Mouse (Mus musculus): ENCODE data around the gene Cmtm8. TPM values are rescaled to one million over a fixed set of nuclear protein-coding genes. Genes with fewer than 3 reads are reported as not detected.
A peak's percentile ranks its signal among the peaks of the same experiment; 100 is the strongest.

Cmtm8 gene
- polyA plus RNA-seq, 1 experiment, result 45.8 TPM

GRCm38 (mm10) chr9:114821548-114822289, 22.2 kb downstream of the Cmtm8 start:
- no peak for DNase-seq (ENCODE audit: low read depth)

- DNase-seq (ENCODE audit: low read depth), result no peak
Measured at GRCm38 (mm10) chr9:114818918-114819317, 25.0 kb downstream of the Cmtm8 start.

GRCm38 (mm10) chr9:114817012-114817411, 26.9 kb downstream of the Cmtm8 start:
- no peak for DNase-seq (ENCODE audit: low read depth)

GRCm38 (mm10) chr9:114816121-114816520, 27.8 kb downstream of the Cmtm8 start:
- no peak for DNase-seq (ENCODE audit: low read depth)

GRCm38 (mm10) chr9:114815315-114815714, 28.6 kb downstream of the Cmtm8 start:
- DNase-seq (ENCODE audit: low read depth), result no peak

- DNase-seq (ENCODE audit: low read depth), result no peak
Measured at GRCm38 (mm10) chr9:114812001-114812400, 32.0 kb downstream of the Cmtm8 start.

GRCm38 (mm10) chr9:114810837-114811236, 33.1 kb downstream of the Cmtm8 start:
- no peak for DNase-seq (ENCODE audit: low read depth)

- no peak for DNase-seq (ENCODE audit: low read depth)
Measured at GRCm38 (mm10) chr9:114808671-114809070, 35.3 kb downstream of the Cmtm8 start.

GRCm38 (mm10) chr9:114807261-114807660, 36.7 kb downstream of the Cmtm8 start:
- no peak for DNase-seq (ENCODE audit: low read depth)

GRCm38 (mm10) chr9:114805151-114805671, 38.7 kb downstream of the Cmtm8 start:
- peak; percentile 79 for DNase-seq (ENCODE audit: low read depth)

- DNase-seq (ENCODE audit: low read depth), result no peak
Measured at GRCm38 (mm10) chr9:114802191-114802590, 41.8 kb downstream of the Cmtm8 start.

- no peak for DNase-seq (ENCODE audit: low read depth)
Measured at GRCm38 (mm10) chr9:114801301-114801700, 42.7 kb downstream of the Cmtm8 start.

GRCm38 (mm10) chr9:114799498-114800107, 44.4 kb downstream of the Cmtm8 start:
- DNase-seq (ENCODE audit: low read depth), result no peak

- no peak for DNase-seq (ENCODE audit: low read depth)
Measured at GRCm38 (mm10) chr9:114798845-114799244, 45.1 kb downstream of the Cmtm8 start.

- DNase-seq (ENCODE audit: low read depth), result no peak
Measured at GRCm38 (mm10) chr9:114797329-114798004, 46.5 kb downstream of the Cmtm8 start.

GRCm38 (mm10) chr9:114796473-114797050, 47.4 kb downstream of the Cmtm8 start:
- DNase-seq (ENCODE audit: low read depth), result no peak

- no peak for DNase-seq (ENCODE audit: low read depth)
Measured at GRCm38 (mm10) chr9:114794491-114794890, 49.5 kb downstream of the Cmtm8 start.

- no peak for DNase-seq (ENCODE audit: low read depth)
Measured at GRCm38 (mm10) chr9:114793764-114794295, 50.1 kb downstream of the Cmtm8 start.

GRCm38 (mm10) chr9:114789989-114790388, 54.0 kb downstream of the Cmtm8 start:
- DNase-seq (ENCODE audit: low read depth), result no peak

GRCm38 (mm10) chr9:114789557-114789956, 54.4 kb downstream of the Cmtm8 start:
- no peak for DNase-seq (ENCODE audit: low read depth)

GRCm38 (mm10) chr9:114788697-114789096, 55.3 kb downstream of the Cmtm8 start:
- DNase-seq (ENCODE audit: low read depth), result no peak

- no peak for DNase-seq (ENCODE audit: low read depth)
Measured at GRCm38 (mm10) chr9:114787716-114788115, 56.2 kb downstream of the Cmtm8 start.
